Mouse (Mus musculus) common myeloid progenitor, adult 5-6 weeks (primary cell): ENCODE measurements around the gene Trim34b. TPM values are rescaled to one million over a fixed set of nuclear protein-coding genes. Genes with fewer than 3 reads are reported as not detected.
A peak's percentile ranks its signal among the peaks of the same experiment; 100 is the strongest.
"Not testable (repeated sequence)": the region's sequence is repeated elsewhere in the genome, so short reads cannot be mapped to it uniquely, and the experiment has no call there.

Experiments used
- ATAC-seq: replicated peaks from 2 replicates; pipeline ENCODE4 v1.8.0; 2016; ENCODE audit warnings: low read depth, mild to moderate bottlenecking, moderate TSS enrichment, inconsistent platforms; ENCODE audit not compliant: poor library complexity, severe bottlenecking
- total RNA-seq: library from RNA; stranded (forward); fragments of 200-1000, 187-1606 nt; gene quantifications from 2 replicates; pipeline ENCODE4 v1.2.3, GENCODE M21; 2017

Gene Trim34b
- 0.58 and 3.4 TPM in 2 replicates for total RNA-seq

DNA sequence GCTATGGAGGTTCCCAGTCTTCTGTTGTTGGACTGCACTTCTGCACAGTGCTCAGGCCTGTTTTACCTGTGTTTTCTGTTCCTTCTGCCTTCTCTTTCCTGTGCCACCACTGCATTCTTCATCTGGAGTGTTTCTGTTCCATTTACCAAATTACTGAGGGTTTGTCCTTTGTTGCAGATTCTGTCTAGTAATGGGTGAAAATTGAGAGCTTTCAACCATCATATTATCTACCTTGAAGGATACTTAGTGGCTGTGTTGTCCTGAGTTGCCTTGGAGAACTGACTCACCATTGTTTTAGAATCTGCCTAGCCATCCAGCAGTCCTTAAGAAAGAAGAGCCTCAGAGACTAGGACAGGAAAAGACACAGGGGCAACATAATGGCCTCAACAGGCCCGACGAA, at the start of gene Trim34b:
Gene Trim34b (plus strand): TSS at position 301 of the 400 bp plus-strand sequence.
- not testable (repeated sequence) for ATAC-seq

DNA sequence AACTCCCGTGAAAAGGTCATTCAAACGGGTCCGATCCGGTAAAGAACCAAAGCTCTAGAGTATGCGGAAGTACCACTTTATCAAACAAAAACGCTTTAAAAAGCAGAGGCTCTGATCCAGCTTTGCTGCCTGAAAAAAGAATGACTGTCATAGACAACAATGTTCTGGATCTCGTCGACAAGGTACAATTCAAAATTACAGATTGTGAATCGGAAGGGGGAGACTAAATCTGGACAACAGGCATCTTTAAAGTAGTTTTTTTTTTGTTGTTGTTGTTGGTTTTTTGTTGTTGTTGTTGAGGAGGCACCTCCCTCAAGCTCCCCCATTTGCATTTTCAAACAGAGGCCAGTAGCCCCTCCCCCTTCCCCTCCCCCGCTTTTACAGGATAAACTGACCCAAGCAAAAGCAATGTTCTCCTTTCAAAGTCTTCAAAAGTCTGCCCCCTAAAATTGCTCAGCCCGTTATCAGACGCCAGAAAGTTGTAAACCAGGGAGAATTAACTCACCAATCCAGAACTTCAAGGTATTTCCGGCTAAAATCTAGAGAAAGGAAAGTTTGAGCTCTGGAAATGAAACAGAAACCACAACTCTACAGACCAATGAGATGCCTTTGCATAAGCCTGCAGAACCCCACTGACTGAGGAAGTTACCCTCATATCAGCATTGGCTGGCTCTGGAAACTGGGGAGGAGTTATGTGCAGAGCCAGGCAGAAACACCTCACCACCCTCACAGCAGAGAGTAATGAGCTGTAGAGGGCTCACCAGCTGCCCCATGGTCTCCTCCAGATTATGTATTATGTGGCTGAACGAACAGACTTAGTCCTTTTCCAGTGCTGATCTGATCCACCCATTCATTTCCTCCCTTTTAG, 41.5 kb upstream of the Trim34b start, which contains the start of gene Trim5:
Gene Trim5 (minus strand): TSS at position 519 of the 868 bp plus-strand sequence.
- ATAC-seq: peak; percentile 99

DNA sequence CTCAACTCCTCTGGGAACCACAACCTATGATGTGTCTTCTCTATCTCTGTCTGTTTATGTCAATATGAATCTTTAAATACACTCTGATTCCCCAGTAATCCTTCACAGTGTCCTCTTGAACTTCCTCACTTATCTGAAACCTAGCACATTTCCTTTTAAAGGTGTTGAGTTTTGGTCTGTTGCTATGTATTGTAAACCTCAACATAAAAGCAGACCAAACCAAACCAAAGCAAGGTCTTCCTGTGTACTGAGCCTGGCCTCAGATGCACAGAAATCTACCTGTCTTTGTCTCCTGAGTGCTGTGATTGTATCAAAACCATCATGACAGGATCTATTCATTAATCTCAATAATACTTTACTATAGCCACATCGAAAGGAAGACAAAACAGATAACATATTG, 38.6 kb upstream of the Trim34b start:
- ATAC-seq: no peak

DNA sequence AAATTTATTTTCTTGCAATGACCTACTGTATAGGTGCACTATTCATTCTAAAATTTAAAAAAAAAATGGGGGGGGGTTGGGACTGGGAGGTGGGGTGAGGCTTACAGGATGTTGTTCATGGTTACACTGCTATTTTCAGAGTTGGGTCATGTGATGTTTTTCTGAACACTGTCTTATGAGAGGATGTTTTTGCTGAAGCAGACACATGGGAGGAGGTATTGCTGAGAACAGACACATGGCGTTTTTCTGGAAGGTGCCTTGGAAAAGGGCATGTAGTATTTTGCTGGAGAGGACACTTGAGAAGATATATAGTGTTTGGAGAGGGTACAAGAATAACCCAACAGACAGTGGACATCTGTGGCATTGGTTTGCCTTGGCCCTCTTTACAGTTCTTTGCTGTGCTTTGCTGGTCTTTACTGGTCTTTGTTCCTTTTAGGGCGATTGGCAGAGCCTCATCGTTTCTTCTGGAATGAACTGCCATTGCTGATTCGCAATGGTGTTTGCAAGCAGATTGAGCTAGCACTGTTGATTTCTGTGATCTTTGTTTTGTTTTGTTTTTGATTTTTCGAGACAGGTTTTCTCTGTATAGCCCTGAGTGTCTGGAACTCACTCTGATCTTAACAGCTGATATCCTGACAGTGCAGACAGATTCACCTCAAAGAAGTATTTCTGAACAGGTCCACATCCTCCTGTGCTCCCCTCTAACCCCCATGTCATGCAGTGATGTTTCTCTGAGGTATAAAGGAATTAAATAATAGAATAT, 37.5 kb upstream of the Trim34b start:
- no peak for ATAC-seq

DNA sequence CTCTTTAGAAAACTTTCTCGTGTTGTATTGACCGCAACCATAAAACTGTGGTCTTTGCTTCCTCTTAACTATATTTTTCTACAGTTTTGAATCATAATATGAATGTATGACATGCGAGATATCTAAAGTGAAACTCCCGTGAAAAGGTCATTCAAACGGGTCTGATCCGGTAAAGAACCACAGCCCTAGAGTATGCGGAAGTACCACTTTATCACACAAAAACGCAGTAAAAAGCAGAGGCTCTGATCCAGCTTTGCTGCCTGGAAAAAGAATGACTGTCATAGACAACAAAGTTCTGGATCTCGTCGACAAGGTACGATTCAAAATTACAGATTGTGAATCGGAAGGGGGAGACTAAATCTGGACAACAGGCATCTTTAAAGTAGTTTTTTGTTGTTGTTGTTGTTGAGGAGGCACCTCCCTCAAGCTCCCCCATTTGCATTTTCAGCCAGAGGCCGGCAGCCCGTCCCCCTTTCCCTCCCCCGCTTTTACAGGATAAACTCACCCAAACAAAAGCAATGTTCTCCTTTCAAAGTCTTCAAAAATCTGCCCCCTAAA, 14.4 kb upstream of the Trim34b start:
- peak; percentile 69 for ATAC-seq

DNA sequence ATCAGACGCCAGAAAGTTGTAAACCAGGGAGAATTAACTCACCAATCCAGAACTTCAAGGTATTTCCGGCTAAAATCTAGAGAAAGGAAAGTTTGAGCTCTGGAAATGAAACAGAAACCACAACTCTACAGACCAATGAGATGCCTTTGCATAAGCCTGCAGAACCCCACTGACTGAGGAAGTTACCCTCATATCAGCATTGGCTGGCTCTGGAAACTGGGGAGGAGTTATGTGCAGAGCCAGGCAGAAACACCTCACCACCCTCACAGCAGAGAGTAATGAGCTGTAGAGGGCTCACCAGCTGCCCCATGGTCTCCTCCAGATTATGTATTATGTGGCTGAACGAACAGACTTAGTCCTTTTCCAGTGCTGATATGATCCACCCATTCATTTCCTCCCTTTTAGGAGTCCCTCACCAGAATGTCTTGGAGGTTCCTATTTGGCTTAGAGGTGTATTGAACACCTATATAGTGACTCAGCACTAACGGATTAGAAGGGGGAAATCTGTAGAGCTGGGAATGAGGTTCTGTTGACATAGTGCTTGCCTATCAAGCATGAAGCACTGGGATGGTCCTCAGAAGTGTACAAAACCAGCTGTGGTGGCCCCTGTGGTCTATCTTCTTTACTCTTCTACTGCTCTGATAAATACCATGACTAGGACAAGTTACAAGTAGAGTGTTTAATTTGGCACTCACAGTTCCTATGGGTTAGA, 13.7 kb upstream of the Trim34b start, which contains the start of gene Trim12a:
Gene Trim12a (minus strand): TSS at position 98 of the 712 bp plus-strand sequence.
- ATAC-seq: peak; percentile 93

DNA sequence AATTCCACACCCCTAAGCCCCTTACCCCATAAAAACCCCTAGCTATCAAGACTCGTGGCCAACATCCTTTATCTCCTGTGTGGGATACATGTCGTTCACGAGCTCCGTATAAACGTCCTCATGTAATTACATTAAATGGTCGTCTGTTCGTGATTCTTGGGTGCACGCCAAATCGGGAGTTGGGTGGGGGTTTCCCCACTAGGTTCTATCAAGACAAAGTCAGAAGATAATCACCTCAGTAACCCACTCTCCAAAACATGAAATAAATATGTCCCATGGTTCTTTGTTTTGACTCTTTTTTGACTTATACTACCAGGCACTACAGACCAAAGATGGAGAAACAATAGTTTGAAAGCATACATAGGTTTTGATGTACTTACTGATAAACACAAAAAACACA, 7.2 kb upstream of the Trim34b start:
- no peak for ATAC-seq

DNA sequence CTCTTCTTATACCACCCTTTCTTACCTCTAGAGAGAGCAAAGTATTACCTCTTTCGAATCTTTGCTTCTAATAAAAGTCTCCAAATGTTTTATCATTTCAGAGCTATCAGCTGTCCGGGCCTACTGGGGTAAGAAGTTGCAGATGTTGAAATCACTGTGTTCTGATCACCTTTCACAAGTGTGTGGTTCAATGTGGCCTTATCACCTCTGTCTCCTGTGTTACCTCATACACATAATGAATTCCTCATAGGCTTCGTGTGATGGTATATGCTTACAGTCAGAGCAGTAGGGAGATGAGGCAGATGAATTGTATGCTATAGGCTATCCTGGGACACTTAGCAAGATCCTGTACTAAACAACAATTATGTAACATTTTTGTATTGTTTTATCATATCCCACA, 6.3 kb downstream of the Trim34b start:
- ATAC-seq: not testable (repeated sequence)

DNA sequence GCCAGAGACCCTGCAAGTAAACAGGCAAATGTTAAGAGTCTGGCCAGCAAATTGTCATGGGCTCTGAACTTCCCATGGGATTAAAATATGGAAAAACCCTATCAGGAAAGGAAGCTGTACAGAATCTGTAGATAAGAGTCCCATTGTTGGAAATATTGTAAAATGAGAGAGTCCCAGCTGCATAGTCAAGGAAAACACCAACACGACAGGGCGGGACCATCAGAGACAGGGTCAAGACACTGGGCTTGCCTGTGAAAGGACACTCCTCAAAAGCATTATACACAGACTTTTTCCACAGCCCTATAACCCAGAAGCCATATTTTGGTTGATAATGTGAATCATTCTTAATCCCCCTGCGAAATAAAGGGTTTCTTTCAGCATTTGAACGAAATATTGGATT, 11.5 kb downstream of the Trim34b start:
- not testable (repeated sequence) for ATAC-seq

DNA sequence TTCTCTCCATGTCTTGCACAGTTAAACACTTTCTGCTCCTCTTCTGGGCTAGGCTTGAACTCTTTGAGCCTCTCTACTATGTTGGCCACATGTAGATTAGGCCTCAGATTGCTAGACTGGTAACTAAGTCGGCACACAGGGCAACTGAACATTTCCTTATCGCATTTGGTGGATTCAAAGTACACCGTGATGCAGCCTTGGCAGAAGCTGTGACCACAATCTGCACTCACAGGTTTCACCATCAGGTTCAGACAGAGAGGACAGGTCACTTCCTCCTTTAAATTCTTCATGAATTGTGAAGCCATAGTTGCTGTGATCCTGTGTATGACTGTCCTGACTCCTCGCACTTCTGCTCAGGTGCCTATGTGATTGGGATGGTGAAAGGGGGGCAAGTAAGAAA, 18.8 kb downstream of the Trim34b start:
- ATAC-seq: peak; percentile 38; the same call in 1 of the 2 replicates

DNA sequence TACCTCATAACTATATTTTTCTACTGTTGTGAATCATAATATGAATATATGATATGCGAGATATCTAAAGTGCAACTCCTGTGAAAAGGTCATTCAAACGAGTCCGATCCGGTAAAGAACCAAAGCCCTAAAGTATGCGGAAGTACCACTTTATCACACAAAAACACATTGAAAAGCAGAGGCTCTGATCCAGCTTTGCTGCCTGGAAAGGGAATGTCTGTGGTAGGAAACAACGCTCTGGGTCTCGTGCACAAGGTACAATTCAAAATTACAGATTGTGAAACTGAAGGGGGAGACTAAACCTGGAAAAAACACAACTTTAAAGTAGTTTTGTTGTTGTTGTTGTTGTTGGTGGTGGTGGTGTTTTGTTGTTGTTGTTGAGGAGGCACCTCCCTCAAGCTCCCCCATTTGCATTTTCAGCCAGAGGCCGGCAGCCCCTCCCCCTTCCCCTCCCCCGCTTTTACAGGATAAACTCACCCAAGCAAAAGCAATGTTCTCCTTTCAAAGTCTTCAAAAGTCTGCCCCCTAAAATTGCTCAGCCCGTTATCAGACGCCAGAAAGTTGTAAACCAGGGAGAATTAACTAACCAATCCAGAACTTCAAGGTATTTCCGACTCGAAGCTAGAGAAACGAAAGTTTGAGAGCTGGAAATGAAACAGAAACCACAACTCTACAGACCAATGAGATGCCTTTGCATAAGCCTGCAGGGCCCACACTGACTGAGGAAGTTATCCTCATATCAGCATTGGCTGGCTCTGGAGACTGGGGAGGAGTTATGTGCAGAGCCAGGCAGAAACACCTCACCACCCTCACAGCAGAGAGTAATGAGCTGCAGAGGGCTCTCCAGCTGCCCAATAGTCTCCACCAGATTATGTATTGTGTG, 23.7 kb downstream of the Trim34b start, which contains the start of gene Trim12c:
Gene Trim12c (minus strand): TSS at position 646 of the 883 bp plus-strand sequence.
- peak; percentile 97 for ATAC-seq

DNA sequence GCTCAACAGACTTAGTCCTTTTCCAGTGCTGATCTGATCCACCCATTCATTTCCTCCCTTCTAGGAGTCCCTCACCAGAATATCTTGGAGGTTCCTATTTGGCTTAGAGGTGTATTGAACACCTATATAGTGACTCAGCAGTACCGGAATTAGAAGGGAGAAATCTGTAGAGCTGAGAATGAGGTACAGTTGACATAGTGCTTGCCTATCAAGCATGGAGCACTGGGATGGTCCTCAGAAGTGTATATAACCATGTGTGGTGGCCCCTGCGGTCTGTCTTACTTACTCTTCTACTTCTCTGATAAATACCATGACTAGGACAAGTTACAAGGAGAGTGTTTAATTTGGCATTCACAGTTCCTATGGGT, 24.3 kb downstream of the Trim34b start:
- no peak for ATAC-seq

DNA sequence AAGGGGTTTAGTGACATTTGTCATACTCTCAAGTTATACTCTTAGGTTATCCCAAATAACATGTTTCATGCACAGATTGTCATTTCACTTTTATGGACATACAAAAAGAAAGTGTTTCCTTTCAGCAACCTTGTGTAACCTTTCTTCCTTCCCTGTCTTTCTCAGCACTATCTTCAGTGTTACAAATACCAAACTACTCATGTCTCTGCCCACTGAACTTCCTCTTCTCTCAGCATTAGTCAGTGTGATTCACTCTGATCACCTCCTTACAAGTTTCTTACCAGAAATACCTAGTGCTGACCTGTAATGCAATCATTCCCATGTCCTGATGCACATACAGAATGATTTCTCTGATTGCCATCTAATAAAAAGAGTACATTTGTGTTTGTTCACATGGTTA, 37.1 kb downstream of the Trim34b start:
- no peak for ATAC-seq

DNA sequence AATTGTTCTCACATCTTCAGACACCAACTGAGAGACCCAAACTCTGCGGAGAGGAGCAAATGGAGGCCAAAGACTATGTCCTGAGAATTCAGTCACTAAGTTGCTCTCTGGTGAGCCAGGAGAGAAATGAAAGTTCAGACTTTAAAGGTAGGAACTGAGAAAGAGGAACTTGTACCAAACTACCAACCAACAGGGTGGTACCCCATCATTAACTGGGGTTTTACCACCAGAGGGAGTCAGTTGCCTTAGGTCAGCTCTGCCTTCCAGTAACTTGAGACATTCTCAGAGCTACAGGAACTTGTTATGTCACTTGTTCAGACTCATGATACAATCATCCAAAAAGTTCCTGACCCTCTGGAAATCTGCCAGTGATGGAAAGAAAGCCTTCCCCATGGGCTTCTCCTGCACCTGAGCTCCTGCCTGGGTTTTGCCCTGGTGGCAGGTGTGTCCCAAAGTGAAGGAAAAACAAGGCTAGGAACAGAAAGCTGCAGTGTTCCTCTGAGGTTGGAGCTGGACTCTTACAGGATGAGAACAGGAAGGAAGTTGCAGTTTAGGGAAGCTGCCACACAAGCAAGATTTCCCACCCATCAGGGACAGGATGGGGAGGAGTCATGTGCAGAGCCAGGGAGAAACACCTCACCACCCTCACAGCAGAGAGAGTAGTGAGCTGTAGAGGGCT, 40.6 kb downstream of the Trim34b start, which contains the start of gene Trim30b:
Gene Trim30b (minus strand): TSS at position 149 of the 679 bp plus-strand sequence.
- peak; percentile 98 for ATAC-seq
